Mouse (Mus musculus) MEL (cell line): Measurements from ENCODE around the gene Tnk2. TPM values are rescaled to one million over a fixed set of nuclear protein-coding genes. Genes with fewer than 3 reads are reported as not detected.

Experiments used
- DNase-seq: peaks from one replicate; pipeline ENCODE4 v3.0.0; 2011; ENCODE audit warnings: low read depth, low spot score
- H3K27ac ChIP-seq: 2 replicates; pipeline ENCODE4 v1.5.1; 2012; ENCODE audit warnings: low read depth, mild to moderate bottlenecking, control low read depth, low read length, moderate library complexity; ENCODE audit not compliant: control insufficient read depth
- H3K27me3 ChIP-seq, 2 experiments: fragments of 150-350 bp in 1 of 2; sonication (generic) in 1 of 2; 2 replicates each; pipeline ENCODE4 v1.6.1; 2012; ENCODE audit warnings: low read length in 2 of 2, mild to moderate bottlenecking in 2 of 2, improper control_type of control experiment in 1 of 2, moderate library complexity in 1 of 2; ENCODE audit not compliant: insufficient read depth in 2 of 2, control insufficient read depth in 1 of 2
- H3K36me3 ChIP-seq, 2 experiments: 2 replicates each; pipeline ENCODE4 v1.6.1; 2012 to 2014; ENCODE audit warnings: low read length in 2 of 2, improper control_type of control experiment in 1 of 2, inconsistent platforms in 1 of 2, mild to moderate bottlenecking in 1 of 2; ENCODE audit not compliant: insufficient read depth in 2 of 2, control insufficient read depth in 1 of 2
- H3K4me1 ChIP-seq, 2 experiments: fragments of 150-350 bp in 1 of 2; sonication (generic) in 1 of 2; 2 replicates each; pipeline ENCODE4 v1.6.1; 2012; ENCODE audit warnings: low read length in 2 of 2, improper control_type of control experiment in 1 of 2, mild to moderate bottlenecking in 1 of 2; ENCODE audit not compliant: insufficient read depth in 2 of 2, control insufficient read depth in 1 of 2
- H3K4me3 ChIP-seq, 2 experiments: fragments of 150-350 bp in 1 of 2; sonication (generic) in 1 of 2; 2 replicates each; pipeline ENCODE4 v1.5.1; 2012; ENCODE audit warnings: low read depth in 2 of 2, low read length in 2 of 2, mild to moderate bottlenecking in 2 of 2, moderate library complexity in 2 of 2, control low read depth in 1 of 2, improper control_type of control experiment in 1 of 2; ENCODE audit not compliant: control insufficient read depth in 1 of 2, insufficient read depth in 1 of 2
- H3K79me2 ChIP-seq: 2 replicates; pipeline ENCODE4 v1.6.1; 2012; ENCODE audit warnings: mild to moderate bottlenecking, low read length, moderate library complexity; ENCODE audit not compliant: control insufficient read depth, poor library complexity, insufficient read depth
- H3K9ac ChIP-seq: 2 replicates; pipeline ENCODE4 v1.6.1; 2012; ENCODE audit warnings: low read depth, mild to moderate bottlenecking, control low read depth, low read length, moderate library complexity; ENCODE audit not compliant: control insufficient read depth, poor library complexity, severe bottlenecking
- H3K9me3 ChIP-seq: fragments of 150-350 bp; sonication (generic); replicated peaks from 2 replicates; pipeline ENCODE4 v1.6.1; 2012; ENCODE audit warnings: mild to moderate bottlenecking, low read length, improper control_type of control experiment, moderate library complexity; ENCODE audit not compliant: insufficient read depth
- CHD2 ChIP-seq: IDR thresholded peaks from 2 replicates; pipeline ENCODE4 v1.6.1; 2011; ENCODE audit warnings: low read length, improper control_type of control experiment
- CTCF ChIP-seq, 3 experiments: IDR thresholded peaks in 2 of 3; conservative IDR thresholded peaks in 1 of 3; 2 replicates each; pipeline ENCODE4 v1.5.1; 2011 to 2012; ENCODE audit warnings: low read length in 3 of 3, low read depth in 2 of 3, mild to moderate bottlenecking in 2 of 3, improper control_type of control experiment in 1 of 3, inconsistent platforms in 1 of 3, mixed read lengths in 1 of 3, moderate library complexity in 1 of 3; ENCODE audit not compliant: control insufficient read depth in 1 of 3, insufficient read depth in 1 of 3, poor library complexity in 1 of 3, severe bottlenecking in 1 of 3
- E2F4 ChIP-seq: IDR thresholded peaks from 2 replicates; pipeline ENCODE4 v1.6.1; 2011; ENCODE audit warnings: low read depth, low read length, improper control_type of control experiment, borderline replicate concordance
- EP300 ChIP-seq, 2 experiments: IDR thresholded peaks; 2 replicates each; pipeline ENCODE4 v1.6.1; 2011; ENCODE audit warnings: improper control_type of control experiment in 2 of 2, low read length in 2 of 2, low read depth in 1 of 2, mild to moderate bottlenecking in 1 of 2
- JUND ChIP-seq: IDR thresholded peaks from 2 replicates; pipeline ENCODE4 v1.6.1; 2011; ENCODE audit warnings: low read depth, mild to moderate bottlenecking, improper control_type of control experiment, low read length
- KAT2A ChIP-seq: conservative IDR thresholded peaks from 2 replicates; pipeline ENCODE4 v1.6.1; 2012; ENCODE audit warnings: low read depth, low read length, improper control_type of control experiment, inconsistent platforms
- MAFK ChIP-seq: IDR thresholded peaks from 2 replicates; pipeline ENCODE4 v1.6.1; 2011; ENCODE audit warnings: low read depth, mild to moderate bottlenecking, low read length, improper control_type of control experiment, borderline replicate concordance
- MEF2A ChIP-seq: IDR thresholded peaks from 2 replicates; pipeline ENCODE4 v1.6.1; 2014; ENCODE audit warnings: low read depth, mild to moderate bottlenecking, inconsistent platforms, low read length, improper control_type of control experiment; ENCODE audit not compliant: poor library complexity, insufficient replicate concordance, severe bottlenecking; ENCODE audit errors: extremely low read depth
- MYB ChIP-seq: IDR thresholded peaks from 2 replicates; pipeline ENCODE4 v1.6.1; 2011; ENCODE audit warnings: mild to moderate bottlenecking, low read depth, low read length, improper control_type of control experiment
- MYC ChIP-seq: IDR thresholded peaks from 2 replicates; pipeline ENCODE4 v1.6.1; 2011; ENCODE audit warnings: low read depth, mild to moderate bottlenecking, low read length, improper control_type of control experiment, moderate library complexity
- NELFE ChIP-seq: IDR thresholded peaks from 2 replicates; pipeline ENCODE4 v1.6.1; 2011; ENCODE audit warnings: low read depth, low read length, improper control_type of control experiment
- RCOR1 ChIP-seq: IDR thresholded peaks from 2 replicates; pipeline ENCODE4 v1.6.1; 2012; ENCODE audit warnings: low read depth, mild to moderate bottlenecking, inconsistent platforms, low read length, improper control_type of control experiment
- SIN3A ChIP-seq: IDR thresholded peaks from 2 replicates; pipeline ENCODE4 v1.6.1; 2012; ENCODE audit warnings: low read length, improper control_type of control experiment, inconsistent platforms
- SMC3 ChIP-seq: IDR thresholded peaks from 2 replicates; pipeline ENCODE4 v1.6.1; 2011; ENCODE audit warnings: low read depth, low read length, improper control_type of control experiment
- TAL1 ChIP-seq: IDR thresholded peaks from 2 replicates; pipeline ENCODE4 v1.6.1; 2012; ENCODE audit warnings: mild to moderate bottlenecking, inconsistent platforms, low read length, moderate library complexity, mixed read lengths
- TCF12 ChIP-seq: IDR thresholded peaks from 2 replicates; pipeline ENCODE4 v1.6.1; 2014; ENCODE audit warnings: low read depth, mild to moderate bottlenecking, inconsistent platforms, low read length, improper control_type of control experiment, moderate library complexity
- UBTF ChIP-seq: IDR thresholded peaks from 2 replicates; pipeline ENCODE4 v1.6.1; 2012; ENCODE audit warnings: low read depth, mild to moderate bottlenecking, inconsistent platforms, low read length, improper control_type of control experiment, moderate library complexity, borderline replicate concordance; ENCODE audit not compliant: insufficient read depth
- ZC3H11A ChIP-seq: IDR thresholded peaks from 2 replicates; pipeline ENCODE4 v1.6.1; 2012; ENCODE audit warnings: low read depth, mild to moderate bottlenecking, inconsistent platforms, low read length, improper control_type of control experiment
- ZKSCAN1 ChIP-seq: IDR thresholded peaks from 2 replicates; pipeline ENCODE4 v1.6.1; 2012; ENCODE audit warnings: low read depth, mild to moderate bottlenecking, inconsistent platforms, low read length, improper control_type of control experiment, moderate library complexity
- ZMIZ1 ChIP-seq: IDR thresholded peaks from 2 replicates; pipeline ENCODE4 v1.6.1; 2012; ENCODE audit warnings: low read depth, mild to moderate bottlenecking, inconsistent platforms, low read length, improper control_type of control experiment, moderate library complexity
- ZNF384 ChIP-seq: IDR thresholded peaks from 2 replicates; pipeline ENCODE4 v1.6.1; 2012; ENCODE audit warnings: low read depth, mild to moderate bottlenecking, inconsistent platforms, low read length, improper control_type of control experiment
- polyA plus RNA-seq, 2 experiments: library from polyadenylated mRNA; stranded (reverse) in 1 of 2; unstranded in 1 of 2; fragments of >175 nt in 1 of 2; fragments of >200 nt in 1 of 2; gene quantifications; 2 replicates each; pipeline versions ENCODE4 v1.2.1 to v1.2.4; 2012; ENCODE audit warnings: low replicate concordance in 2 of 2, low read depth in 1 of 2; ENCODE audit not compliant: insufficient read length in 2 of 2, insufficient read depth in 1 of 2, missing spikeins in 1 of 2
- total RNA-seq: library from RNA; depleted of rRNA; stranded (reverse); fragments of 300-350 nt; gene quantifications from 2 replicates; pipeline ENCODE4 v1.2.3, GENCODE M21; 2012; rRNA removed

Gene Tnk2
- total and polyA plus RNA-seq, 3 experiments: 34.8 to 77.0 TPM; not detected in 1

DNA sequence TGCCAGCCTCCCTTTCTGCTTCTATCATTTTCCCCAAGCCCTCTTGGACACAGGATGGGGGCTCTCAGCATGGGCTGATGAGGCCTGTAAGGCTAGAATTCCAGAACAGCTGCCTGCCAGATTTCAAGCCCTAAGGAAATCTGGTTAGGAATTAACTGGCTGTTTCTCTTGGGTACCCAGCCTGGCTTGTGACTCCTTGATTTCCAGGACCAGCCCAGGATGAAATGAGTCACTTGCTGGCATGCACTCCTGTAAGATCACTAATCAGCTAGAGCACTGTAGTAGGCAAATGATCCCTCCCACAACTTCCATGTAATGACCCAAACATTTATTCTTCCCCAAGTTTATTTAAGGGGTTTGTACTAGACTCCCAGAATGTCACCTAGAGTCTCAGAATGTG, 84.6 kb downstream of the Tnk2 start:
- Histone ChIP-seq H3K4me3 (no peak overlapping the region), H3K36me3 (no peaks in the 10 kb centered on the region), H3K79me2 (no peaks in the 10 kb centered on the region), H3K9ac (no peak overlapping the region), H3K27ac (no peak overlapping the region)
- TF ChIP-seq JUND (no peak), EP300 (IDR thresholded peaks at IDR 0.05; ENCODE audit: low read depth in 1 of 2, low read length in 2 of 2) (no peak), NELFE (no peak), ZNF384 (no peak), SIN3A (no peak)
- TF ChIP-seq, all 39 proteins: peak for 0
- Histone ChIP-seq H3K9me3 (no peaks in the 10 kb centered on the region), H3K4me1 (no peaks in the 10 kb centered on the region), H3K27me3 (peaks cover 2% of the 10 kb centered on the region in 2 experiments; a peak in 3 of 4 replicates)
- DNase-seq: no peak

DNA sequence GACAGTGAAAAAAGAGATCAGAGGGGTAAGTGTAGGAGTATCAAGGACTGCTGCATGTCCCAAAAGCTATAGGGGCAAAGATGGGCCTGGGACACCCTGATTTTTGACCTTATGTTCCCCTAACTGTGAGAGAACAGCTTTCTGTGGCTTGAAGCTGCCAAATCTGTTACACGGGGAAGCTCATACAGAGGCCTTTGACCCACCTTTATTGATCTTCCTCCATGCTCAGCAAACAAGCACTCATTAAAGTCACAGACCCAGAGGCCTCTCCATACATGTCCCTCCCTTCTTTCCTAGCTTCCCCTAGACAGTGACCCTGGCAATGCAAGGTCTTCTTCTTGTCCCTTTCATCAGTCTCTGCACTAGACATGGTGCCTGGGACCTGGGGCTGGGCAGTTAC, 85.1 kb downstream of the Tnk2 start:
- Histone ChIP-seq H3K27ac (no peak overlapping the region), H3K4me1 (no peaks in the 10 kb centered on the region), H3K9ac (no peak overlapping the region), H3K4me3 (no peak overlapping the region), H3K79me2 (no peaks in the 10 kb centered on the region), H3K9me3 (no peaks in the 10 kb centered on the region), H3K36me3 (no peaks in the 10 kb centered on the region), H3K27me3 (peaks cover 2% of the 10 kb centered on the region in 2 experiments; a peak in 3 of 4 replicates)
- TF ChIP-seq SMC3 (no peak), UBTF (no peak), MAFK (no peak), KAT2A (no peak), MYB (no peak), MYC (no peak), E2F4 (no peak), MEF2A (no peak), ZKSCAN1 (no peak), SIN3A (no peak), TCF12 (no peak), CTCF (IDR thresholded peaks at IDR 0.05 in 2 of 3, conservative IDR thresholded peaks at IDR 0.05 in 1 of 3; ENCODE audit: control insufficient read depth in 1 of 3, insufficient read depth in 1 of 3, low read depth in 2 of 3, low read length in 3 of 3, poor library complexity in 1 of 3, severe bottlenecking in 1 of 3) (no peak), ZNF384 (no peak), ZMIZ1 (no peak), ZC3H11A (no peak), RCOR1 (no peak), TAL1 (no peak), NELFE (no peak), CHD2 (no peak)
- no peak for DNase-seq

Other genes starting within 250 kb of the Tnk2 start
- not detected in 2 replicates for gene Tm4sf19, start 243.4 kb upstream of the Tnk2 start, total RNA-seq
- under 1 TPM in 1 of 2 experiments, not detected in 1; 0.06 TPM for gene Tm4sf19, start 243.4 kb upstream of the Tnk2 start, polyA plus RNA-seq
- gene Tctex1d2, start 224.2 kb upstream of the Tnk2 start, total RNA-seq: 13.0 and 14.7 TPM in 2 replicates
- 100 to 1,000 TPM in 1 of 2 experiments, 10 to 100 TPM in 1; 23.7 to 239 TPM for gene Tctex1d2, start 224.2 kb upstream of the Tnk2 start, polyA plus RNA-seq
- gene Pcyt1a, start 213.0 kb upstream of the Tnk2 start, total RNA-seq: 32.3 and 36.9 TPM in 2 replicates
- gene Pcyt1a, start 213.0 kb upstream of the Tnk2 start, polyA plus RNA-seq: 10 to 100 TPM in 1 of 2 experiments, not detected in 1; 53.7 TPM
- gene Slc51a, start 156.0 kb upstream of the Tnk2 start, total RNA-seq: 3.3 and 4.6 TPM in 2 replicates
- gene Slc51a, start 156.0 kb upstream of the Tnk2 start, polyA plus RNA-seq: 10 to 100 TPM in 1 of 2 experiments, not detected in 1; 14.5 TPM
- gene Zdhhc19, start 147.6 kb upstream of the Tnk2 start, total RNA-seq: 0.58 TPM in 1 of 2 replicates, not detected in the other
- 1 to 10 TPM in 1 of 2 experiments, not detected in 1; 1.4 TPM for gene Zdhhc19, start 147.6 kb upstream of the Tnk2 start, polyA plus RNA-seq
- gene Tfrc, start 35.0 kb upstream of the Tnk2 start, total RNA-seq: 156 and 234 TPM in 2 replicates
- gene Tfrc, start 35.0 kb upstream of the Tnk2 start, polyA plus RNA-seq: 100 to 1,000 TPM in 1 of 2 experiments, 10 to 100 TPM in 1; 90.9 to 106 TPM
- not detected in 2 replicates for gene Muc4, start 92.0 kb downstream of the Tnk2 start, total RNA-seq
- gene Muc4, start 92.0 kb downstream of the Tnk2 start, polyA plus RNA-seq: not detected
- gene Muc20, start 153.6 kb downstream of the Tnk2 start, total RNA-seq: not detected in 2 replicates
- not detected for gene Muc20, start 153.6 kb downstream of the Tnk2 start, polyA plus RNA-seq
- not detected in 2 replicates for gene Smbd1, start 166.6 kb downstream of the Tnk2 start, total RNA-seq
- gene Smbd1, start 166.6 kb downstream of the Tnk2 start, polyA plus RNA-seq: not detected
- 74.8 and 76.0 TPM in 2 replicates for gene Fyttd1, start 233.6 kb downstream of the Tnk2 start, total RNA-seq
- gene Fyttd1, start 233.6 kb downstream of the Tnk2 start, polyA plus RNA-seq: 10 to 100 TPM in 1 of 2 experiments, not detected in 1; 44.3 TPM
- gene Rubcn, start 233.9 kb downstream of the Tnk2 start, total RNA-seq: 10.2 and 10.7 TPM in 2 replicates
- 10 to 100 TPM in 1 of 2 experiments, not detected in 1; 14.6 TPM for gene Rubcn, start 233.9 kb downstream of the Tnk2 start, polyA plus RNA-seq